Mouse (Mus musculus) v-Abl transformed pro-B cells (cell line): ENCODE data around the gene Smoc1.

Source experiments
- in situ Hi-C, 2 experiments: fragments of 400-800 bp; cut with MboI; formaldehyde crosslinking; loops; one replicate each; pipeline ENCODE4 v1.15.1; 2025; ENCODE audit not compliant: unreplicated experiment in 2 of 2

Gene Smoc1

GRCm38 (mm10) chr12:81112321-81112720 is 85.7 kb downstream of the Smoc1 start:
- in situ Hi-C loops, result no loop called here

GRCm38 (mm10) chr12:81120301-81120700 is 93.7 kb downstream of the Smoc1 start:
- in situ Hi-C loops, result no loop called here

- in situ Hi-C loops, result no loop called here
These were observed 97.2 kb downstream of the Smoc1 start for GRCm38 (mm10) chr12:81123793-81124192.

GRCm38 (mm10) chr12:81126842-81127241 is 100.2 kb downstream of the Smoc1 start:
- in situ Hi-C loops, result no loop called here

- in situ Hi-C loops, result no loop called here
These were observed 102.1 kb downstream of the Smoc1 start for GRCm38 (mm10) chr12:81128693-81129092.

GRCm38 (mm10) chr12:81130692-81131091 is 104.1 kb downstream of the Smoc1 start:
- in situ Hi-C loops, result no loop called here

- in situ Hi-C loops, result no loop called here
These were observed 104.5 kb downstream of the Smoc1 start for GRCm38 (mm10) chr12:81131114-81131513.

- in situ Hi-C loops, result no loop called here
These were observed 106.6 kb downstream of the Smoc1 start for GRCm38 (mm10) chr12:81133055-81133665.

GRCm38 (mm10) chr12:81138217-81138616 is 111.6 kb downstream of the Smoc1 start:
- in situ Hi-C loops, result no loop called here

- in situ Hi-C loops, result no loop called here
These were observed 112.9 kb downstream of the Smoc1 start for GRCm38 (mm10) chr12:81139463-81139862.

GRCm38 (mm10) chr12:81140594-81141328 is 114.2 kb downstream of the Smoc1 start:
- in situ Hi-C loops, result no loop called here

- in situ Hi-C loops, result no loop called here
These were observed 114.7 kb downstream of the Smoc1 start for GRCm38 (mm10) chr12:81141329-81141711.

GRCm38 (mm10) chr12:81142231-81142630 is 115.6 kb downstream of the Smoc1 start:
- in situ Hi-C loops, result no loop called here

GRCm38 (mm10) chr12:81144201-81144600 is 117.6 kb downstream of the Smoc1 start:
- in situ Hi-C loops, result no loop called here

GRCm38 (mm10) chr12:81146417-81147180 is 120.0 kb downstream of the Smoc1 start:
- in situ Hi-C loops, result no loop called here

GRCm38 (mm10) chr12:81147956-81148355 is 121.3 kb downstream of the Smoc1 start:
- in situ Hi-C loops, result no loop called here

GRCm38 (mm10) chr12:81150917-81151316 is 124.3 kb downstream of the Smoc1 start:
- in situ Hi-C loops, result no loop called here

GRCm38 (mm10) chr12:81152082-81152481 is 125.5 kb downstream of the Smoc1 start:
- in situ Hi-C loops, result no loop called here

- in situ Hi-C loops, result no loop called here
These were observed 129.1 kb downstream of the Smoc1 start for GRCm38 (mm10) chr12:81155675-81156074.

GRCm38 (mm10) chr12:81156841-81157240 is 130.2 kb downstream of the Smoc1 start:
- in situ Hi-C loops, result no loop called here

GRCm38 (mm10) chr12:81159947-81160346 is 133.3 kb downstream of the Smoc1 start:
- in situ Hi-C loops, result no loop called here

GRCm38 (mm10) chr12:81160425-81160824 is 133.8 kb downstream of the Smoc1 start:
- in situ Hi-C loops, result no loop called here
